Mouse (Mus musculus) cerebellum, postnatal 25 days (tissue): Measurements from ENCODE around the gene Pde4d.

Source experiments
- DNase-seq, 2 experiments: peaks; one replicate each; pipeline ENCODE4 v3.0.0; 2021; ENCODE audit warnings: mixed read lengths in 2 of 2

Gene Pde4d

DNA sequence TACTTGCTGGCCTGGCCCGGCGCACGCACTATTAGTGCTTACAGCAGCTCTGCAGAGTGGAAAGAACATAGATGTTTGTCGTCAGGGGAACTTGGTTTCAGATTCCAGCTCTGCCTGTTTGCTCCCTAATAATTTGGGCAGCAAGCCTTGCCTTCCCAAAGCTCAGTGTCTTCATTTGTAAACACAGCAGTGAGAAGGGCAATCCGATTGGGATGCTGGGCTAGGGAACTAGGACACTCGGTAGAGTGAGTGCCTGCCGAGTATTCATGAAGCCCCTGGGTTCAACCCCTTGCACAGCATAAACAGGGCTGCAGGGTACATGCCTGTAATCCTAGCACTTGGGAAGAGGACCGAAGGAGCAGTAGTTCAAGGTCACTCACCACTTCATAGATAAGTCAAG lies 1459.4 kb downstream of the Pde4d start:
- DNase-seq, result no peak

DNA sequence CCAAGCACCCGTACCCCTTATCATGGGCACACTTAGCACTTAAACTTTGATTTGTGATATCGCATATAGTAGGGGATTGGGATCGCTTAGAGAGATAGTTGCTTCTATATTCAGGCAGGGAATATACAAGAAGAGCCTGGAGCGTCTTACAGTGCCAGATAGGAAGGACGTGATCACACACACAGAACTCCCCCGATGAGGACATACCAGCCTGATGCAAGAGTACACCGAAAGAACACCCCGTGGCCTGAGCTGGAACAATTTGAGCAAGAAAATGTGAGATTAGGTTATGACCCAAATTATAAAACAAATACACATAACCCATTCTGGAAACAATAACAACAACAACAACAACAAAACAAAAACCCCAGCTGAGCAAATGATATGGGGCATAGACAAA lies 1461.2 kb downstream of the Pde4d start:
- no peak for DNase-seq

DNA sequence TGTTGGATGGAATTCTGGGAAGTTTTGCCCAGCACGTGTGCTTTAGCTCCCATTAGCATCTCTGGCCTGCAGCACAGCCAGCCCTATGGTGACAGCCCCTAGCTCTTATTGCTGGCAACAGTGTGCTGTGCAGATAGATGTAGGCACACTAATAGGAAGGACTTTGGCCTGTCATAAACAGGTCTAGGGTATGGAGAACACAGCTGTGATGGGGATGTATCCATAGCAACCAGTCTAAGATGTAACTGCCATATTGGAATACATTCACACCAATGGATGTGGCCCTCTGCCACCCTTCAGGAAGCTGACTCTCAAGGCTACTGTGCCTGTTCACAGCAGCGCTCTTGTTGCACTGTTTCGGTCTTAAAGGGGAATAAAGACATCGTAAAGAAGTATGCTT lies 1462.9 kb downstream of the Pde4d start:
- DNase-seq, result no peak

DNA sequence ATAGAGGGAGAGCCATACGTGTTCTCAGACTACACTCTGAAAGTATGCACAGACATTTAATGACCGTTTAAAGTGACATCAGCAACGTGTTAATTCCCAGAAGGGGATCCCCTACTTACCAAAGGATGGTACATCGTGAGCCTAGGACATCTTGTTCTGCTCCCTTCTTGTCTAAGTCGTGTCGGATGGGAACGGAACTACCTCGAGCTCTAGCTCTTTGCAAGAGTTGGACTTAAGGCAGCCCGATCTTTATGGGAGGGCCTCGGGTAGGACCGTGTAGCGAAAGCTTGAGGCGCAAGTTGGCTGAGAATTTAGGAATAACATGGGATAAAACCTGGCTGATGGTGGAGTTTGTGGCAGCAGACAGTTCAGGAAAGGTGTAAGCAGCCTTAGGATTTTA lies 1464.5 kb downstream of the Pde4d start:
- no peak for DNase-seq

DNA sequence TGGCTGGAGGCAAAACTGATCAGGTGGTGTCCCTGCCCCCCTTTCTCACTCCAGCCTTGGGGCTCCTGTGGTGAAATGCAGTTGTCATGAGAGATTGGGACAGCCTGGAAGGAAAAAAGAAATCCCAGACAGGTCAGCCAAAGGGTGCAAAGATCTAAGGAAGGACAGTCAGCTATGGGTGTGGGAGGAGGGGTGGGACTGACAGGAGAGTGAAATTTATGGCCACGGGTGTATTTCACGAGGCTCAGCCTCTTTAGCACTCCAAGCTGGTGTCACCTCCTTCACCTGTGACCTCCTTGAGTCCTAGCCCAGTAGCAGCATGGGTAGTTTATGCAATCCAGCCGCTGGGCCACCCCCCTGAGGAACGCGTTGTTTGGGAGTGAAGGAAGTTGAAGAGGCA lies 1465.1 kb downstream of the Pde4d start:
- DNase-seq, result no peak

DNA sequence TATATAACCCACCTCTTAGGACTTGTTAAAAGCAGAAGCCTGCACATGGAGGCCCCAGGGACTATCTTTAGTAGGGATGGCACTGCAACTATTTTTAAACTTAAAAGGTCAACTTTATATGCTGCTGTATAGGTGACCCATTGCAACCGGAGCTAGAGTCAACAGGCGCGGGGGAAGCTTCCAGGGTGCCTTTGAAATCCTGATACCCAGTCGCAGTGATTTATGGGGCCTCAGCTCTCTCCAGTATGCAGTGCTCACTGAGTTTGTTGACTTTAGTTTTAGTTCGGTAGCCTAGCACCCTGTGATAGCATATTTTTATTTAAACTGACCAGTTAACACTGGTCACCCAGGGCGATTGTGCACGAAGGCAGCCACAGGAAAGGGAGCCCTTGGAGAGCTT lies 1465.8 kb downstream of the Pde4d start:
- DNase-seq, result no peak

DNA sequence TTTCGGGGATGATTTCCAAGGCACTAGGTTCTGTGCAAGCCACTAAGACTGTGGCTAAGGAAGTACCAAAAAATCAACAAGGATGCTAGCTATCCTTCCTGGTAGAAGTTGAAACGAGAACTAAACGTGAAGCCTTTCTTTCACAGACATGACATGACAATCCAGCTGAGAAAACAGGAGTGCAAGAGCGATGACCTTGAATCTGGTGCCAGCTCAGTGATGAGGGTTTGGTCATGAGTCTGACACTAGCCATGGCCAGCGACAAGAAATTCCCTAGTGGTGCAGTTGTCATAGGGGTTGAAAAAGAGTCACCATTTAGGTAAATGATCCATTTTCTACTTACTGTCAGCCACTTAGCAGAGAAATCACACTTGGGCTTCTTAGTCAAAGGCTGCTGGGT lies 1466.2 kb downstream of the Pde4d start:
- DNase-seq, result no peak

DNA sequence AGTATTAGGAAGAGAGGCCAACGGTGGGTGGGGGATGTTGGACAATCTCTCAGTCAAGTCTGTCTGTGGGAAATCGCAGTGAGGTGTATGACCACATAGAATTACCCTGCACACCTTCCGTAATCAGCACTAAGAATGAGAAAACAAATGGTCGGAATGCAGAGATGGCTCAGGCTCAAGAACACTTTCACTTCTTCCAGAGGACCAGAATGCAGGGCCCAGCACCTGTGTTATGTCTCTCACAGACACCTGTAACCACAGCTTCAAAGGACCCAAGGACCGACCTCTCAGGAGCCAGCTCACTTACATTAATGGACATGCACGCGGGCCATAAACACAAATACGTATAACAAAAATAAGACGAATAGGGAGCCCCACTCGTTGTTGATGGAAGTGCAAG lies 1467.8 kb downstream of the Pde4d start:
- no peak for DNase-seq

DNA sequence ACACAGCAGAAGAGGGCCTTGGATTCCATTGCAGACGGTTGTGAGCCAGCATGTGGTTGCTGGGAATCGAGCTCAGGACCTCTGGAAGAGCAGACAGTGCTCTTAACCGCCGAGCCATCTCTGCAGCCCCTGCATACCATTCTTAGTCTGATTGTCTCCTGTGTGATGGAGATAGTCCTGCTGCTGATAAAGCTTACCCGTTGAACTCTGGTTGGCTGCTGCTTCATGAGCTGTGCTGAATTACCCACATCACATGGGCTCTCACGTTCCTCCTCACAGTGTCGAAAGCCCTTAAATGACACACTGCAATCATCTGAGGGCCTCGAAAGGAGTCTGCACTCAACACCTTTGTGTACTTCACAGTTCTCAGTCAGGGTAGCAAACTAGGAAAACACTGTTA lies 1468.9 kb downstream of the Pde4d start:
- no peak for DNase-seq

DNA sequence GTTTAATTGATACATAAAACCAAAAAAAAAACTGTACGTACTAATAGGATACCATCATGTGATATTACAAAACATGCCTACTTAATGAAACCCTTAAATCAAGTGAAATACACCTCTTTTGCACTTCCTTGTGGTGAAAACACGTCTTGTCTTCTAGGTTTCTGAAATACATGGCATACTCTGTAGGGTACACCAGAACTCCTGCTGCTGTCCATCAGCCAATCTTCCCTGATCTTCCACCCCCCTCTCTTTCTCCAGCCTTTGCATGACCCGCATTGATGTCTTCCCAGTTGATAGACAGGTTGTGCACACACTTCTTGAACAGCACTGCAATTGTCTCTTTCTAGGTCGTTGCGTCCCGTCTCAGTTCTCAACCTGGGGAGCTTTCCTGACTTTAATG lies 1470.5 kb downstream of the Pde4d start:
- DNase-seq, result no peak

DNA sequence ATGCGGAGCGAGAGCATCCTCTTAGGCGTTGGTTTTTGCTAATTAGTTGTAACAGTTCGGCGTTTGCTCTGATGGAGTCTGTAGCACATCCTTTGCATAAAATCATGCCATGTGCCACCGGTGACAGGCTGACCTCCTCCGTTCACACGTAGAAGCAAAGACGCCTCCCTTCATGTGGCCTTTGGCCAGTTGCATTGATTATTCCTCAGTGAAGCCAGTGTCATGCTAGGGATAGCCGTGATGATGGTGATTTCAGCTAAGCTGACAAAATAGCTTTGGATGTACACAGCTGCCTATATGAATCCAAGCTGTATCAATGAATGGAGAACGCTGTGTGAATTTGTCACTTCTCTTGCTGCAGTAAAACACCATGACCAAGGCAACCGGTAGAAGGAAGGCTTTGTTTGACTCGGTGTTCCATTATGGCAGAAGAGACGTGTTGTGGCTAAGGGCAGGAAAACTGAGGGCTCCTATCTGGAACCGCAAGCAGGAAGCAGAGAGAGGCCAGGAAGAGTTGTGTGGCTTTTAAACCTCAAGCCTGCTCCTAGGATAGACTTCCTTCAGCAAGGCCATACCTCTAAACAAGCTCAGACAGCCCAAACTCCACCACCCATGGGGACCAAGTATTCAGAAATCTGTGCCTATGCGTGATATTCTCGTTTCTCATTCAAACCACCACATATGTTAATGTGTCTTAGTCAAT lies 1471.7 kb downstream of the Pde4d start:
- no peak for DNase-seq

DNA sequence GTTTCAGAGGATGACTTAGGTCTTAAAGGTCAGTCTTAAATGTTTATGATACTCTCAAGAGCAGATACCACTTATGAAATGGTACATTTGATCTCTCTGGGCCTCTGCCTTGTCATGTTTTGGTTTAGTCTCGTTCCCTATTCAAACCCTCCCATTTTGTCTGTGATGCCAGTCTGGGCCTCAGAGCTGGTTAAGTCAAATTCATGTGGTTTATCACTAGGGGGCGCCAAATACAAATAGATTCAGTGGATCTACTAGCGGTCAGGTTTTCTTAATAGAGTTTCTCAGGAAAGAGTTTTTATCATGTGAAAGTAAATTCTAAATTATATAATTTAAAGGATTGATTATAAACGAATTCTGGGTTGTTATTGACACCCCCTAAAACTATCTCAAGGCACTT lies 1472.5 kb downstream of the Pde4d start:
- peak in 1 of 2 experiments; percentile 64 for DNase-seq

DNA sequence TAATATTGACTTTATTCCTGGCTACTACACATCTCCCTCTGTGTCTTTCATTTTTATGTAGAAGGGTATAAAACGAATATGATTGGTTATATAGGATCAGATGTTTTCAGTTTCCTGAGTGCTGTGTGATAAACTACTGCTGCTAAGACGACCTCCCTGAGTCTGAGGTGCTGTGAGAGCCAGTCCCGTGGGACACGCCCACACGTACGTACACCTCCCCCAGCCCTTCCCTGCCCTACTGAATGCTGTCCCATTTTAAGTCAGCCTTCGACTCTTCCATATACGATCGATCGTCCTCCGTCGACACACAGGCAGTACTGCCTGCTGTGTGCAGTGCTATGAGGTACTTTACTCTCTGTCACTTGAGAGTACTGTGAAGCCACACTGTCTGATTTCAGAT lies 1473.0 kb downstream of the Pde4d start:
- DNase-seq, result no peak

DNA sequence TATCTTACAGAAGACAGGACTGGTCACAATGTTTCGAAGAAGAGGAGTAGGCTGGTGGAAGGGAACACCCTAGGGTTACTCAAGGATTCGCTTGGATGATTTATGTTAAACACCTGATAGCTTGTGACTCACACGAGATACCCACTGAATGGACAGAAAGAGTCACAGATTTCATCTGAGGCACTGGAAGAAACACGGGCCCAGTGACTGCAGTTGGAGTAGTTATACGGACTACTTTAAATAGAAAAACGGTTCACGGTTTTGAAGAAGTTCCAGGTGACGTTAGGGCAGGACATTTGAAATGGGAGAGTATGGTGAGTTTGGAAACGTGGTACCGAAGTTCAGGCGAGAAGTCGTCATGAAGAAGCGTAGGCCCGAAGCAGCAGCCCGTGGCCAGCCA lies 1475.0 kb downstream of the Pde4d start:
- DNase-seq, result no peak

DNA sequence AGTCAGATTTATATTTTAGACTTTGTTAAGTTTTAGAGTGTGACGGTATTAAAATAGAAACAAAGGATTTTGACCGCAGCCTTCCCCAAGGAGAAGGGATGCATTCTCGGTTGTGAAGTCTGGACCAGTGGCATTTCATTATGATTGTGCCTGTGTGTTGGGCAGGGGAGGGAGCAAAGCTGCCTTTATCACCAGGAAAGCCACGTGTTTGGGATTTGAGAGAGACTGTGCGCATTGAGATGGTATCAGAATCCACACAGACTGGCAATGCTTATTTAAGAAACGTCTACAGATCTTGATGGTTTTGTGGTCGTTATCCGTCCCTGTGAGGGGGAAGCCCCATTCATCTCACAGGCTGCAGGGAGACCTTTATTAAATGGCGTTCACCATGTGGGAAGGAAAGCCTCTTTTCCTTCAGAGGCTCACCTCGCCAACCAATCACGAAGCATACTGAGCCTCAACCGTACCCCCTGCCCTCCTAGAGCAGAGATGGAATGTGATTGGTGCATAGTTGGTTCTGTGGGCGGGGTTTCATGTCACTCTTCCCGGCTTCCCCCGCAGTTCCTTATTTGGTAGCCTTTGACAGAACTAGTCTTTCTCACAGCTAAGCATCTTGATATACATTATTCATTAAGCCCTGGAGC lies 1476.7 kb downstream of the Pde4d start:
- DNase-seq, result peak in 1 of 2 experiments; percentile 50

DNA sequence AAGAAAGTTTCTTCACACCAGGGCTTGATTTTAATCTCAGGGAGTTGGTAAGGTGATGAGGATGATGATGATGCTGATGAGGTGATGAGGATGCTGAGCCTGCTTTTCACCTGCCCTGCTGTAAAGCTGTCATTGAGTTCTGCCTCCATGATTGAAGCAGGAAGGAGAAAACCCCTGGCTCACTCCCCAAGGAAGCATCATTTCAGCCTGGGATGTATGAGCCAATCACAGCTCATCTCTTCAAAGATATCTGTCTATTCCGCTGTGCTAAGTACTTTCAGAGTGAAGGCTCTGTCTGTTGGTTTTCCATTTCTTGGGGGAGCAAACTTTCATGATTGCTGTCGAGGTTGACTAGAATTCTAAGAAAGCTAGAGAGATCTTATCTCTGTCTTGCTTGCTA lies 1478.0 kb downstream of the Pde4d start:
- no peak for DNase-seq

DNA sequence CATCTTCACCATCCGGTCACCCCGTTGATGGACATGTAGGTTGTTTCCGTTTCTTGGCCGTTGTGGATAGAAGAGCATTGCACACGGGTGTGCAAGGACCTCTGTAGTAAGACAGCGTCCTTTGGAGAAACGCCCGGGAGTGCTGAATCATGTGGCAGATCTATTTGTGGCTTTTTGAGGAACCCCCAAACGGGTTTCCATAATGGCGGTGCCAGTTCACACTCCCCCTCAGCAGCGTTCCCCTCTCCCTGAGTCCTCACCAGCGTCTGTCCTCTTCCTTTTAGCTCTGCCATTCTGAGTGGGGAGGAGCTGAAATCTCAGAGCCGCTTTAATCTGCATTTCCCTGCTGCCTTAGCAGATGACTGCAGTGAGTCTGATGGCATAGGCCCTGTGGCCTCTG lies 1482.9 kb downstream of the Pde4d start:
- DNase-seq, result no peak

DNA sequence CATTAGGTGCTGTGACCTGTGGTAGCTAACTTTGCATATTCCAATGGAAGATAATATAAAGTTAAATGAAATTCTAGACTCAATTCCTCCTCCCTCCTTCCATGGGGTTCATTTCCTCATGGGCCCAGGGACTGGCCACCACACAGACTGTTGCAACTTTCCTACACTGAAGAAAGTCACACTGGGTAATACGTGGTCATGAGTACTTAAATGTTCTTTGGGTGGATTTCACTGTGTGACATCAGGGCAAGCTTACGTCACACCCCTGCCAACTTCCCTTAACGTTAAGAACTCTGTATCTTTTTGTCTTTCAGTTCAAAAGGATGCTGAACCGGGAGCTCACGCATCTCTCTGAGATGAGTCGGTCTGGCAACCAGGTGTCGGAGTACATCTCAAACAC lies 1483.8 kb downstream of the Pde4d start:
- no peak for DNase-seq

DNA sequence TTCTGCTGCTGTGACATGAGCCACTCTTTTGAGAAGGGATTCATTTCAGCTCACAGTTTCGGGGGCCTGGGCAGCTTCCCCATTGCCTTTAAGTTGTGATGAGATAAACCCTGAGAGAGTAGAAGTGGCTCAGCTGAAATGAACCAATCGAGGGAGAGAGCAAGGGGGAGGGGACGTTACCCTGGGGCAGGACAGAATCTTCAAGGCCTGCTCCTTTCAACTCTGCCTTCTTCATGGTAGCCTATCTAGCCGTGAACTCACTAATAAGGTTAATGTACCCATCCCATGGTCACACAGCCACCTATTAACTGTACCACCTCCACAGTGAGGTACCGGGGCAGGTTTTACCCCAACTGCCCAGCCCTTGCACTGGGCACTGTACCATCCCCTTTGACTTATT lies 1487.1 kb downstream of the Pde4d start:
- no peak for DNase-seq

DNA sequence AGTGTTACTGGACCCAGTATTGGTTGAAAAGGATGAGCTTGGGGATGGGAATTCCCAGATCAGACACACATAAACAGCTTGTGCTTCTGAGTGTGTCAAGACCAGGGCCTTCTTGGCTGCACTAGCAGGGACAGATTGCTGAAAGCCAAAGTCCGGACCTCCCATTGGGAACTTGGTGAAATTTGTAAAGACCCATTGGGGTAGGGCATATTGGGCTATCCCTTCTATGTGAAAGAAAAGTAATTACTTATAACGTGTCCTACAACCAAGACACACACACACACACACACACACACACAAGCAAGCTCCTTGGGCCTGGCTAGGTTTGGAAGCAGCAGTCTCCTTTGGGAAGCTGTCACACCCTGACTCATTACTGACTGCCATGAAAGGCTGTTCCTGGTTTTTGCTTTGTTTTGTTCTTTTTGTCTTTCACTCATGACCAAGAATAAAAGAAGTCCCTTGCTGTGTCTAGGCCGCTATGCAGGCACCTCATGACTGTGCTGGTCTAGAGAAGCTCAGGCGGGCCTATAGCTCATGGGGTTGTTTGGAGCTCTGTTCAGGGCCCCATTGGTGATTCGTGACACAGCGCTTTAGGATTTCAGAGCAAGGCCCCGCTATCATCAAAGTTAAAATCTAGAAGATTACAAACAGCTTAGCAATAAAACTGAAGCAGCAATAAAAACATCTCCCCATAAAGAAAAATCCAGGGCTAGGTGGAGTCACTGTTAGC lies 1495.2 kb downstream of the Pde4d start:
- peak; percentile 62 to 68 for DNase-seq

DNA sequence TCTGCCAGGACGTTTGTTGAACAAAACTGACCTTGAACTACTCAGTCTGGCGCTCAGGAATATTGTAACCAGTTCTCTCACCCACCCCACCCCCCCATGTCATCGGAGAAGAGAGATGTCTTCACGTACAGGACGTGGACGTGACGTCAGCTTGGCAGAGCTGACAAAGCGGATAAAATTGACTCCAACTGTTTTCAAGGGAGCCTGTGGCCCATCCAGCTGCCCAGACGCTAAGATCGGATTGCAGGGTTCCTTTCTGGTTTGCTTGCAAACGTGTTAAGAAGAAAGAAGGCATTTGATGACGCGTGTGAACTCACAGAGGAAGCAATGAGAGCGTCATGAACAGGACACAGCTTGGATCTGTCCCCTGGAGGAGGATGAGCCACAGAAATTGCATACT lies 1501.7 kb downstream of the Pde4d start:
- DNase-seq, result no peak

DNA sequence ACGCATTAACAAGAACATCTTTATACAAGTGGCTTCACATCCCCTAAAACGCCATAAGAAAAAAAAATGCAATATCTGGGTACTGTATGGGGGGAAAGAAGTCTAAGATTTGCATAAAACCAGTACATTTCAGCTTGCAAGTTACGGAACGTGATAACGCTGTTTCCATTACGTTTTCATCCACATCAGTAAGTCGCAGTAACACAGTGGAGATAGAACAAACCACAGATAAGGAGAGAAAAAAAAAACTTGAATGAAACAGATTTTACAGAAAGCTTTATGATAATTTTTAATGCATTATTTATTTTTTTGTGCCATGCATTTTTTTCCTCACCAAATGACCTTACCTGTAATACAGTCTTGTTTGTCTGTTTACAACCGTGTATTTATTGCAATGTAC lies 1504.4 kb downstream of the Pde4d start:
- DNase-seq, result no peak

DNA sequence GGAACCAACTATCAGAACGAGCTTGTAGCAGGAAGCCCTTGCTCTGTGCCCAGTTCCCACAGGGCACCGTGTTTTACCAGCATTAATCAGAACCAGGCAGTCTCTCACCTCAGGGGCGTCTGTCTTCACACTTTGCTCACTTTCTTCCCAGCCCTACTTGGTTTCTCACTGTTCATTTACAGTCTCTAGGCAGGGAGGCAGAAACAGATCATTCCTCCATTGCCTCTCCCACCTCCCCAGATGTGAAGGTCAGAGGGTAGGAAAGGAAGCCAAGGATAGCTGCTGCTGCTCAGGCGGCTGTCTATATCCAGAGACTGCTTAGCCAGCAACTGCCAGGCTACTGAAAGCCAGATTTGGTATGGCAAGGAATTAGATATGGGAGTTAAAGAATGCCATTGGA lies 1508.2 kb downstream of the Pde4d start:
- no peak for DNase-seq

DNA sequence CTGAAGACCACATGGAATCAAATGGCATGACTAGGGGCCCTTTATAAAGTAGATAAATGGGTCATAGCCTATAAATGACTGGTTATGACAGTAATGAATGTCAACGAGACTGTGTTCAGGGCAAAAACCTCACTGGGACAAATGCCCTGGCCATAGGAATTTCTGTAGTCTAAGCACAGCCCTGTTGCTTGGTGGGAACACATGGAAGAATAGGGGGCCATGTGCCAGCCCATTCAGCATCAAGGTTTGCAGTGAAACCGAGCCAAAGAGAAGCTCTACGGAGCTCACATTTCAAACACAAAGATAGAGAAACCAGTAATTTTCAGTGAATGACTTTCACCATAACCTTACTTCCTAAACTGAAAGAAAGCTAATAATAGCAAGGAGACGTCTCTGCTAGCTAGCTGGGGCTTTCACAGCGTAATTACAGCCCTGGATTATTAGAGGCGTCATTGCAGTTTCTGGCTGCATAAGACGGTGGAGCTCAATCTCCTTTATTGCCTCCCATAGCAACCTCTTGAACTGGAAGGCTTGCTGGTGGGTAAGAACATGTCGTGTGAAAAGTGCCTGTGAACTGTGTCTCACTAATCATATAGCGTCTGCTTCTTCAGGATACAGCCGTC lies 1533.2 kb downstream of the Pde4d start:
- DNase-seq, result no peak
